In the genomic region with DNA sequence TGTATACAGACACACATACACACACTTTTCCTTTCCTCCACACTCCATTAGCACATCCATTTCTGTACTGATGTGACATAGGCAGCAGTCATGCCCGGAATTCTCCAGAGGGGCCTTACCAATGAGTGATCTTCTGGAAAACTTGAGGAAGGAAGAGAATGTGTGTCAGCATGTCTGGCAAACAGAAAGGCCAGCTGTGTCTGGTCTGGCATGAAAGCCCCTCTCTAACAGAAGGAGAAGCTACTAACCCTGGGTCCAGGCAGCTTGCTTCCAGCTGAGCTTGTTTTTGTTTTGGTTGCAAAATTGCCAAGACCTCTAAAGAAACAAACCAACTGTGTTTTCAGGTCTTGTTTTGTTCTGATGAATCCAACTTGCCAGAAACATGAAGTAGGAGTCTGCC, we compare ENCODE assay signal across 10 mouse cellular contexts.
DNase-seq lines count a peak whose midpoint lies in the region.
"Had no signal": no experiment of that assay in that cellular context is flagged by ENCODE, and none has a peak within 500 bp of the region (broad histone marks: within the 10 kb centered on the region; RNA-seq: fewer than 3 reads in every experiment).

No protein-coding gene starts in this region.

- DNase-seq in cerebellum, adult 11-12 months, result peak; percentile 19
- no peak for DNase-seq in cerebellum, adult 11 months
- DNase-seq in kidney, postnatal 10 days, result peak; percentile 31
- DNase-seq in kidney, adult 8-10 months, result no peak
- DNase-seq in gastrocnemius, postnatal 25 days, result peak; percentile 10
- peak; percentile 3 for DNase-seq in lung, postnatal 14 days
- no peak for DNase-seq in thymus, postnatal 36 days
- no peak for DNase-seq in adrenal gland, adult 18-20 months (ENCODE audit: low spot score in 2 of 2)
- DNase-seq: adrenal gland, postnatal 10 days; liver had no signal

Comparison
In these comparisons a context has a peak if more than half of its experiments do, and no peak if none do; other contexts are left out.
1. DNase-seq: peak in cerebellum, adult 11-12 months (single experiment), kidney, postnatal 10 days (single experiment), gastrocnemius, postnatal 25 days (single experiment) and lung, postnatal 14 days (single experiment); none in cerebellum, adult 11 months (single experiment), kidney, adult 8-10 months (0 of 2), thymus, postnatal 36 days (0 of 2) and adrenal gland, adult 18-20 months (0 of 2).